In the genomic region with DNA sequence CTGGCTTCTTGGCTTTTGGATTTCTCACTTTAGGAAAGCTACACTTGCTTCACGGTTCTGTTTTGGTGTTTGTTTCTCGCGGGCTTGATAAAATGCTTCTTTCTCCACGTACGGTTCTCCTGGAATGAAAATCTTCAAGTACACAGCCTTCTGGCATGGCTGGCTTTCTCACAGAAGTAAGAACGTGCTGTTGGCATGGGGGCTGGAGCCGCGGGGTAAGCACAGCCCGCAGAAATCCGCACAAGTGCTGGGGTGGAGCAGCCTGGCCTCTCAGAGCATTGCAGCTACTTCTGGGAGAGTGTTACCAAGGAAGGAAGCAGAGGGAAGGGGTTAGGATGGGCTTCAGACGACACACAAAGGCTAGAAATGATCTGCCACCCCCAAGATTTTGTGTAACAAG, we compare ENCODE assay signal across 12 mouse cellular contexts.
"Had no signal": no experiment of that assay in that cellular context is flagged by ENCODE, and none has a peak within 500 bp of the region (broad histone marks: within the 10 kb centered on the region; RNA-seq: fewer than 3 reads in every experiment).

No protein-coding gene starts in this region.

- H3K27ac ChIP-seq: layer of hippocampus, adult 2 months; limb, embryonic 10.5 days; liver, embryonic 15.5 days; midbrain, embryonic 13.5 days; stomach, postnatal 0 days had no signal

- H3K4me1 ChIP-seq: liver, embryonic 15.5 days; midbrain, embryonic 13.5 days had no signal

- H3K4me2 ChIP-seq: liver, embryonic 11.5 days; liver, embryonic 15.5 days; midbrain, embryonic 13.5 days had no signal

- DNase-seq: kidney, postnatal 10 days; kidney, postnatal 4 days; lung, adult 2 months; lung, postnatal 36 days; thymus, postnatal 4 days had no signal

- H3K9me3 ChIP-seq: limb, embryonic 10.5 days; liver, embryonic 15.5 days; midbrain, embryonic 13.5 days had no signal

- H3K9ac ChIP-seq: liver, embryonic 15.5 days; midbrain, embryonic 13.5 days had no signal

- H3K36me3 ChIP-seq: limb, embryonic 10.5 days; liver, embryonic 15.5 days; midbrain, embryonic 13.5 days had no signal

- H3K27me3 ChIP-seq: liver, embryonic 15.5 days; midbrain, embryonic 13.5 days had no signal

- H3K4me3 ChIP-seq: layer of hippocampus, adult 2 months; limb, embryonic 10.5 days; liver, embryonic 15.5 days; midbrain, embryonic 13.5 days had no signal

- ATAC-seq: lung, postnatal 0 days; midbrain, embryonic 13.5 days had no signal
